Mouse (Mus musculus): Measurements from ENCODE around the gene Vsig1.

The Vsig1 gene

GRCm38 (mm10) chrX:140907360-140907759, at the start of gene Vsig1:
TSS of gene Vsig1 (plus strand) at chrX:140907608.
- DNase-seq (ENCODE audit: low read depth) = no peak

GRCm38 (mm10) chrX:140862760-140863159, 44.6 kb upstream of the Vsig1 start:
- no peak for DNase-seq (ENCODE audit: low read depth)

GRCm38 (mm10) chrX:140863431-140863830, 44.0 kb upstream of the Vsig1 start:
- DNase-seq (ENCODE audit: low read depth) = no peak

GRCm38 (mm10) chrX:140887193-140887592, 20.2 kb upstream of the Vsig1 start:
- no peak for DNase-seq (ENCODE audit: low read depth)

GRCm38 (mm10) chrX:140891796-140892195, 15.6 kb upstream of the Vsig1 start:
- DNase-seq (ENCODE audit: low read depth) = no peak

GRCm38 (mm10) chrX:140903487-140903886, 3.9 kb upstream of the Vsig1 start:
- no peak for DNase-seq (ENCODE audit: low read depth)

- no peak for DNase-seq (ENCODE audit: low read depth)
Measured at GRCm38 (mm10) chrX:140921321-140921720, 13.9 kb downstream of the Vsig1 start.

- no peak for DNase-seq (ENCODE audit: low read depth)
Measured at GRCm38 (mm10) chrX:140932066-140932465, 24.7 kb downstream of the Vsig1 start.

- DNase-seq (ENCODE audit: low read depth) = no peak
Measured at GRCm38 (mm10) chrX:140933263-140933662, 25.9 kb downstream of the Vsig1 start.

GRCm38 (mm10) chrX:140936271-140936670, 28.9 kb downstream of the Vsig1 start:
- no peak for DNase-seq (ENCODE audit: low read depth)

GRCm38 (mm10) chrX:140953618-140954017, 46.2 kb downstream of the Vsig1 start:
- DNase-seq (ENCODE audit: low read depth) = no peak

GRCm38 (mm10) chrX:140956272-140956940, 49.0 kb downstream of the Vsig1 start, which contains the start of the genes Psmd10 and Atg4a:
TSS of gene Psmd10 (minus strand) at chrX:140956728.
TSS of gene Atg4a (plus strand) at chrX:140956907.
- peak; percentile 94 for DNase-seq (ENCODE audit: low read depth)

- DNase-seq (ENCODE audit: low read depth) = no peak
Measured at GRCm38 (mm10) chrX:140956959-140957358, 49.6 kb downstream of the Vsig1 start.

- no peak for DNase-seq (ENCODE audit: low read depth)
Measured at GRCm38 (mm10) chrX:140978943-140979342, 71.5 kb downstream of the Vsig1 start.

GRCm38 (mm10) chrX:140979546-140979945, 72.1 kb downstream of the Vsig1 start:
- no peak for DNase-seq (ENCODE audit: low read depth)

- DNase-seq (ENCODE audit: low read depth) = no peak
Measured at GRCm38 (mm10) chrX:140980163-140980562, 72.8 kb downstream of the Vsig1 start.

GRCm38 (mm10) chrX:140983206-140983960, 76.0 kb downstream of the Vsig1 start:
- DNase-seq (ENCODE audit: low read depth) = no peak

- DNase-seq (ENCODE audit: low read depth) = no peak
Measured at GRCm38 (mm10) chrX:140984795-140985194, 77.4 kb downstream of the Vsig1 start.

GRCm38 (mm10) chrX:140985256-140985655, 77.8 kb downstream of the Vsig1 start:
- DNase-seq (ENCODE audit: low read depth) = no peak
